Mouse (Mus musculus) spleen, adult 18-20 months (tissue): ENCODE results near the gene Gm10358.
"Not testable (repeated sequence)": the region's sequence is repeated elsewhere in the genome, so short reads cannot be mapped to it uniquely, and the experiment has no call there.

Source experiments
- DNase-seq, 2 experiments: peaks; one replicate each; pipeline ENCODE4 v3.0.0; 2022; ENCODE audit warnings: mixed read lengths in 2 of 2

Gm10358 gene

DNA sequence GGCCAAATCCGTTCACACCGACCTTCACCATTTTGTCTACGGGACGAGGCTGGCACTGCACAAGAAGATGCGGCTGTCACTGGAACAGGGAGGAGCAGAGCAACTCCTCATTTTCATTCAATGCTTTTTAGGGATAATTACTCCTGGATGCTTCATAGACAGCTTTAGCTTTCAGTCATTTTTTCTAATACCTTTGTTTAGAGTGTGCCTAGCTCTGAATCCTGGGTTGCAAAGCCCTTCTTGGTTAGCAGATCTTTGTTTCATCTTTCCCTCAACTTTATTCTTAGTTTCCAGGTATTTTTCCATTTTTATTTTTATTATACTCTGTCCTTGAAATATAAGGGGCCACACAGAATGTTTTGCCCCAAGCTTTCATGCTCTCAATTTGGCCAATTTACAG, at the start of gene Gm10358:
Gene Gm10358, minus strand, starts transcription at position 101 of the 400 bp plus-strand sequence.
- no peak for DNase-seq

GRCm38 (mm10) chr8:75448394-75448793, 42.0 kb upstream of the Gm10358 start, which contains the start of gene Iqcm:
Gene Iqcm, plus strand, starts transcription at chr8:75448694.
- DNase-seq: no peak

- not testable (repeated sequence) for DNase-seq
Observed at GRCm38 (mm10) chr8:75415696-75416095, 9.3 kb upstream of the Gm10358 start.

DNA sequence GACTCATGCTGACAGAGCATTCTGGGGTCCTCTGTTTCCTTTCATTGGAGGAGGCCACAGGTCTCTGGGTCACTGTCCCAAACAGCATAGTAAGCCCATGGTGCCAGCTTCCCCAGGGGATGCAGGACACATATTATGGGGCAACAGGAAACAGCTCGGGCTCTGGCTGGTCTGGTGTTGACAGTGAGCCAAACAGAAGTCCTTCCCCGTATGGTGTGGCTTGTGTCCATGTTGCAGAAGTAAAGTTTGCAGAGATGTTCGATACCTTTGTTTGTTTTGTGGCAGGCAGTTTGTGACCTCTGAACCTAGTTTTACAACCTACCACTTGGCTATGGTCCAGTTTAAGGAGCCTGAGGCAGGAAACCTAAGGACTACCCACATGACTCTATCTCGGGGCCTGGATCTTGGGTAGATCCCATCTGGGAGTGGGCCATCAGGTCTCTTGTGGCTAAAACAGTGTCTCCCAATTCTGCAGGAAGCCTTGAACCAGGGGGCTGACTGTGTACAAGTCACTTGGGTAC, 21.6 kb downstream of the Gm10358 start:
- DNase-seq: no peak

GRCm38 (mm10) chr8:75375530-75376123, 30.8 kb downstream of the Gm10358 start:
- DNase-seq: no peak

DNA sequence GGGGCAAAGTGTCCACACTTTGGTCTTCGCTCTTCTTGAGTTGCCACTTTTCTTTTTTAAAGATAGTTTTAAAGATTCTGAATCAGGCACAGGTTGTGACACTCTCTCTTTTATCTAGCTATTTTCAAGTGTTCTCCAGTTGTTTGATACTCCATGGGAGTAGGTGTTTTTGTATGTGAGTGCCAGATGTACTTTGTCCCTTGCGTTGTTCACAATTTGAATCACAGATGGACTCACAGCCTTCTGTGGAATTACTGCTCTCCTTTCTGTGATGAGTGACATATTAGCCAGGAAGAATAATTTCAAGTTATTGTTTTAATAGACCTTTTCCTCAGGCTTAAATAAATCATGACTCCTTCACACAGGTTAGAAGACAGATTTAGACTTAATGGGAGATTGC, 34.4 kb downstream of the Gm10358 start:
- no peak for DNase-seq
